Mouse (Mus musculus) heart, adult 2 months (tissue): ENCODE measurements at regions not wholly inside any gene's neighbourhood (a gene's known extent, or its start where the extent isn't known, plus 50 kb on each side); places are given as distances from the start of the nearest gene placed in this dataset.

Source experiments
- DNase-seq, 2 experiments: peaks; one replicate each; pipeline ENCODE4 v3.0.0; 2021
- H3K27ac ChIP-seq: fragments of 200-600 bp; 2 replicates; pipeline ENCODE4 v1.8.1; 2022
- H3K27me3 ChIP-seq: fragments of 200-500 bp; 2 replicates; pipeline ENCODE4 v1.6.1; 2012; ENCODE audit warnings: mild to moderate bottlenecking, low read length, inconsistent platforms, mixed read lengths; ENCODE audit not compliant: control insufficient read depth, insufficient read depth
- H3K36me3 ChIP-seq: fragments of 200-500 bp; 2 replicates; pipeline ENCODE4 v1.6.1; 2012; ENCODE audit warnings: low read length, inconsistent platforms; ENCODE audit not compliant: control insufficient read depth, insufficient read depth
- H3K4me1 ChIP-seq: fragments of 200-500 bp; 2 replicates; pipeline ENCODE4 v1.6.1; 2011; ENCODE audit warnings: low read length; ENCODE audit not compliant: control insufficient read depth, insufficient read depth
- H3K4me3 ChIP-seq: fragments of 200-600 bp; 2 replicates; pipeline ENCODE4 v1.8.1; 2022
- H3K79me2 ChIP-seq: fragments of 200-500 bp; replicated peaks from 2 replicates; pipeline ENCODE4 v1.6.1; 2012; ENCODE audit warnings: mild to moderate bottlenecking, inconsistent platforms, low read length, moderate library complexity, mixed read lengths; ENCODE audit not compliant: control insufficient read depth, insufficient read depth
- H3K9ac ChIP-seq: fragments of 200-500 bp; 2 replicates; pipeline ENCODE4 v1.6.1; 2012; ENCODE audit warnings: low read depth, mild to moderate bottlenecking, control low read depth, inconsistent platforms, low read length, mixed read lengths
- CTCF ChIP-seq: fragments of 200-600 bp; IDR thresholded peaks from 2 replicates; pipeline ENCODE4 v1.8.1; 2022; ENCODE audit warnings: antibody characterized with exemption, mild to moderate bottlenecking, moderate library complexity
- EP300 ChIP-seq: fragments of 200-500 bp; IDR thresholded peaks from 2 replicates; pipeline ENCODE4 v1.6.1; 2011; ENCODE audit warnings: low read depth, low read length, control low read depth; ENCODE audit not compliant: insufficient read depth
- POLR2A ChIP-seq: fragments of 200-500 bp; IDR thresholded peaks from 2 replicates; pipeline ENCODE4 v1.6.1; 2011; ENCODE audit warnings: mild to moderate bottlenecking, low read depth, low read length, control low read depth; ENCODE audit not compliant: insufficient read depth
- WGBS: fragments of 180-500 bp; shearing (Covaris S2); methylation state at CpG from one replicate; pipeline ENCODE4 v1.1.7; 2018; 5-methylcytosine and 5-hydroxymethylcytosine counted together
- intact Hi-C: fragments of 180-260 bp; cut with DNase I; formaldehyde crosslinking; loops from one replicate; pipeline ENCODE4 v1.15.1; 2025

GRCm38 (mm10) chr9:72180972-72181371, 69.3 kb upstream of the Tcf12 start:
- Histone ChIP-seq H3K79me2 (no peaks in the 10 kb centered on the region), H3K27me3 (no peaks in the 10 kb centered on the region), H3K9ac (no peak overlapping the region), H3K27ac (no peak overlapping the region), H3K36me3 (no peaks in the 10 kb centered on the region), H3K4me3 (no peak overlapping the region), H3K4me1 (peaks cover 2% of the 10 kb centered on the region; the same call in 1 of the 2 replicates)
- DNase-seq, result peak in 1 of 2 experiments; percentile 29
- TF ChIP-seq POLR2A (no peak), CTCF (no peak), EP300 (no peak)
- intact Hi-C loops, result no loop called here
- WGBS, result 45% methylated on average over 6 of the region's 6 CpGs

GRCm38 (mm10) chr9:72183336-72183735, 71.7 kb upstream of the Tcf12 start:
- H3K27ac ChIP-seq, result no peak overlapping the region; the same call in 1 of the 2 replicates
- no peaks in the 10 kb centered on the region for H3K27me3 ChIP-seq
- no peak overlapping the region for H3K4me3 ChIP-seq
- intact Hi-C loops, result no loop called here
- H3K36me3 ChIP-seq, result no peaks in the 10 kb centered on the region
- no peak for TF ChIP-seq POLR2A
- TF ChIP-seq CTCF, result no peak
- no peak for TF ChIP-seq EP300
- peaks cover 2% of the 10 kb centered on the region; the same call in 1 of the 2 replicates for H3K4me1 ChIP-seq
- 93% methylated on average over 10 of the region's 10 CpGs for WGBS
- H3K9ac ChIP-seq, result no peak overlapping the region
- no peaks in the 10 kb centered on the region for H3K79me2 ChIP-seq
- no peak for DNase-seq

GRCm38 (mm10) chr9:72183925-72184324, 72.3 kb upstream of the Tcf12 start:
- no peaks in the 10 kb centered on the region for H3K36me3 ChIP-seq
- no peaks in the 10 kb centered on the region for H3K27me3 ChIP-seq
- peaks cover 2% of the 10 kb centered on the region; the same call in 1 of the 2 replicates for H3K4me1 ChIP-seq
- no peaks in the 10 kb centered on the region for H3K79me2 ChIP-seq
- H3K27ac ChIP-seq, result no peak overlapping the region; the same call in 1 of the 2 replicates
- WGBS, result 52% methylated on average over 10 of the region's 10 CpGs
- no peak overlapping the region for H3K9ac ChIP-seq
- TF ChIP-seq CTCF (no peak), POLR2A (no peak), EP300 (peak; percentile 29; the same call in 1 of the 2 replicates)
- H3K4me3 ChIP-seq, result 0 out of 2 replicates have a peak overlapping the region, but pooled peaks have one; percentile 2
- peak; percentile 47 to 70 for DNase-seq
- intact Hi-C loops, result no loop called here

- 75% methylated on average over 7 of the region's 7 CpGs for WGBS
- peak in 1 of 2 experiments; percentile 27 for DNase-seq
Measured at GRCm38 (mm10) chr9:72189867-72190266, 78.2 kb upstream of the Tcf12 start.

GRCm38 (mm10) chr9:72190631-72191030, 79.0 kb upstream of the Tcf12 start:
- H3K9ac ChIP-seq, result no peak overlapping the region
- TF ChIP-seq EP300, result no peak
- no peak for TF ChIP-seq CTCF
- no peak for TF ChIP-seq POLR2A
- 88% methylated on average over 4 of the region's 4 CpGs for WGBS
- H3K4me3 ChIP-seq, result no peak overlapping the region
- no peak for DNase-seq
- H3K4me1 ChIP-seq, result peaks cover 1% of the 10 kb centered on the region; the same call in 1 of the 2 replicates
- H3K79me2 ChIP-seq, result no peaks in the 10 kb centered on the region
- H3K36me3 ChIP-seq, result no peaks in the 10 kb centered on the region
- intact Hi-C loops, result loop anchor here (2.0 to 5.0 kb wide), 3 partner anchors 56 to 308 kb away; no protein-coding TSS in a partner anchor
- H3K27me3 ChIP-seq, result no peaks in the 10 kb centered on the region
- H3K27ac ChIP-seq, result no peak overlapping the region

More at GRCm38 (mm10) chr9:72189867-72190266, 78.2 kb upstream of the Tcf12 start:
- H3K36me3 ChIP-seq, result no peaks in the 10 kb centered on the region
- no peak overlapping the region for H3K4me3 ChIP-seq
- no peaks in the 10 kb centered on the region for H3K79me2 ChIP-seq
- no peaks in the 10 kb centered on the region for H3K27me3 ChIP-seq
- H3K9ac ChIP-seq, result no peak overlapping the region
- intact Hi-C loops, result loop anchor here (2.0 to 5.0 kb wide), 3 partner anchors 55 to 308 kb away; no protein-coding TSS in a partner anchor
- TF ChIP-seq CTCF, result no peak
- no peak for TF ChIP-seq POLR2A
- TF ChIP-seq EP300, result no peak
- H3K4me1 ChIP-seq, result peaks cover 1% of the 10 kb centered on the region; the same call in 1 of the 2 replicates
- H3K27ac ChIP-seq, result no peak overlapping the region

GRCm38 (mm10) chr9:72191091-72191490, 79.4 kb upstream of the Tcf12 start:
- Histone ChIP-seq H3K27me3 (no peaks in the 10 kb centered on the region), H3K4me3 (no peak overlapping the region), H3K9ac (no peak overlapping the region), H3K4me1 (peaks cover 1% of the 10 kb centered on the region; the same call in 1 of the 2 replicates), H3K27ac (no peak overlapping the region), H3K36me3 (no peaks in the 10 kb centered on the region), H3K79me2 (no peaks in the 10 kb centered on the region)
- TF ChIP-seq EP300 (no peak), CTCF (no peak), POLR2A (no peak)
- intact Hi-C loops, result loop anchor here (2.0 to 5.0 kb wide), 3 partner anchors 56 to 309 kb away; no protein-coding TSS in a partner anchor
- 63% methylated on average over 8 of the region's 8 CpGs for WGBS
- no peak for DNase-seq
